Mouse (Mus musculus) intestine, embryonic 15.5 days (tissue): ENCODE results near the gene Irak1bp1. TPM values are rescaled to one million over a fixed set of nuclear protein-coding genes. Genes with fewer than 3 reads are reported as not detected.

Source experiments
- polyA plus RNA-seq: library from polyadenylated mRNA; unstranded; fragments of >200 nt; fragmentation: Nextera tagmentation; extraction: Ambion mirVana; gene quantifications from 2 replicates; pipeline ENCODE4 v1.2.1, GENCODE M21; 2015

Gene Irak1bp1
- polyA plus RNA-seq, 1 experiment from 2014 or later = 14.1 TPM

Other genes starting within 250 kb of the Irak1bp1 start
- gene Phip, start 146.0 kb downstream of the Irak1bp1 start, polyA plus RNA-seq = 53.5 and 61.3 TPM in 2 replicates